Mouse (Mus musculus) MEL (cell line): ENCODE data around the gene Ttc17. TPM values are rescaled to one million over a fixed set of nuclear protein-coding genes. Genes with fewer than 3 reads are reported as not detected.

Experiments used
- DNase-seq: peaks from one replicate; pipeline ENCODE4 v3.0.0; 2011; ENCODE audit warnings: low read depth, low spot score
- H3K27ac ChIP-seq: 2 replicates; pipeline ENCODE4 v1.5.1; 2012; ENCODE audit warnings: low read depth, mild to moderate bottlenecking, control low read depth, low read length, moderate library complexity; ENCODE audit not compliant: control insufficient read depth
- H3K27me3 ChIP-seq, 2 experiments: fragments of 150-350 bp in 1 of 2; sonication (generic) in 1 of 2; 2 replicates each; pipeline ENCODE4 v1.6.1; 2012; ENCODE audit warnings: low read length in 2 of 2, mild to moderate bottlenecking in 2 of 2, improper control_type of control experiment in 1 of 2, moderate library complexity in 1 of 2; ENCODE audit not compliant: insufficient read depth in 2 of 2, control insufficient read depth in 1 of 2
- H3K36me3 ChIP-seq, 2 experiments: 2 replicates each; pipeline ENCODE4 v1.6.1; 2012 to 2014; ENCODE audit warnings: low read length in 2 of 2, improper control_type of control experiment in 1 of 2, inconsistent platforms in 1 of 2, mild to moderate bottlenecking in 1 of 2; ENCODE audit not compliant: insufficient read depth in 2 of 2, control insufficient read depth in 1 of 2
- H3K4me1 ChIP-seq, 2 experiments: fragments of 150-350 bp in 1 of 2; sonication (generic) in 1 of 2; 2 replicates each; pipeline ENCODE4 v1.6.1; 2012; ENCODE audit warnings: low read length in 2 of 2, improper control_type of control experiment in 1 of 2, mild to moderate bottlenecking in 1 of 2; ENCODE audit not compliant: insufficient read depth in 2 of 2, control insufficient read depth in 1 of 2
- H3K4me3 ChIP-seq, 2 experiments: fragments of 150-350 bp in 1 of 2; sonication (generic) in 1 of 2; 2 replicates each; pipeline ENCODE4 v1.5.1; 2012; ENCODE audit warnings: low read depth in 2 of 2, low read length in 2 of 2, mild to moderate bottlenecking in 2 of 2, moderate library complexity in 2 of 2, control low read depth in 1 of 2, improper control_type of control experiment in 1 of 2; ENCODE audit not compliant: control insufficient read depth in 1 of 2, insufficient read depth in 1 of 2
- H3K79me2 ChIP-seq: 2 replicates; pipeline ENCODE4 v1.6.1; 2012; ENCODE audit warnings: mild to moderate bottlenecking, low read length, moderate library complexity; ENCODE audit not compliant: control insufficient read depth, poor library complexity, insufficient read depth
- H3K9ac ChIP-seq: 2 replicates; pipeline ENCODE4 v1.6.1; 2012; ENCODE audit warnings: low read depth, mild to moderate bottlenecking, control low read depth, low read length, moderate library complexity; ENCODE audit not compliant: control insufficient read depth, poor library complexity, severe bottlenecking
- H3K9me3 ChIP-seq: fragments of 150-350 bp; sonication (generic); replicated peaks from 2 replicates; pipeline ENCODE4 v1.6.1; 2012; ENCODE audit warnings: mild to moderate bottlenecking, low read length, improper control_type of control experiment, moderate library complexity; ENCODE audit not compliant: insufficient read depth
- E2F4 ChIP-seq: IDR thresholded peaks from 2 replicates; pipeline ENCODE4 v1.6.1; 2011; ENCODE audit warnings: low read depth, low read length, improper control_type of control experiment, borderline replicate concordance
- MAFK ChIP-seq: IDR thresholded peaks from 2 replicates; pipeline ENCODE4 v1.6.1; 2011; ENCODE audit warnings: low read depth, mild to moderate bottlenecking, low read length, improper control_type of control experiment, borderline replicate concordance
- POLR2A ChIP-seq, 2 experiments: IDR thresholded peaks; 2 replicates each; pipeline ENCODE4 v1.6.1; 2011 to 2012; ENCODE audit warnings: low read length in 2 of 2, mild to moderate bottlenecking in 2 of 2, control low read depth in 1 of 2, improper control_type of control experiment in 1 of 2, low read depth in 1 of 2, moderate library complexity in 1 of 2; ENCODE audit not compliant: control insufficient read depth in 1 of 2, insufficient read depth in 1 of 2, poor library complexity in 1 of 2
- SMC3 ChIP-seq: IDR thresholded peaks from 2 replicates; pipeline ENCODE4 v1.6.1; 2011; ENCODE audit warnings: low read depth, low read length, improper control_type of control experiment
- USF2 ChIP-seq, 2 experiments: IDR thresholded peaks; 2 replicates each; pipeline ENCODE4 v1.6.1; 2011 to 2012; ENCODE audit warnings: improper control_type of control experiment in 2 of 2, low read length in 2 of 2, borderline replicate concordance in 1 of 2, inconsistent platforms in 1 of 2, low read depth in 1 of 2, mild to moderate bottlenecking in 1 of 2; ENCODE audit not compliant: insufficient read depth in 1 of 2
- ZKSCAN1 ChIP-seq: IDR thresholded peaks from 2 replicates; pipeline ENCODE4 v1.6.1; 2012; ENCODE audit warnings: low read depth, mild to moderate bottlenecking, inconsistent platforms, low read length, improper control_type of control experiment, moderate library complexity
- ZNF384 ChIP-seq: IDR thresholded peaks from 2 replicates; pipeline ENCODE4 v1.6.1; 2012; ENCODE audit warnings: low read depth, mild to moderate bottlenecking, inconsistent platforms, low read length, improper control_type of control experiment
- polyA plus RNA-seq, 2 experiments: library from polyadenylated mRNA; stranded (reverse) in 1 of 2; unstranded in 1 of 2; fragments of >175 nt in 1 of 2; fragments of >200 nt in 1 of 2; gene quantifications; 2 replicates each; pipeline versions ENCODE4 v1.2.1 to v1.2.4; 2012; ENCODE audit warnings: low replicate concordance in 2 of 2, low read depth in 1 of 2; ENCODE audit not compliant: insufficient read length in 2 of 2, insufficient read depth in 1 of 2, missing spikeins in 1 of 2
- total RNA-seq: library from RNA; depleted of rRNA; stranded (reverse); fragments of 300-350 nt; gene quantifications from 2 replicates; pipeline ENCODE4 v1.2.3, GENCODE M21; 2012

Ttc17 gene
- total and polyA plus RNA-seq, 3 experiments: 7.0 to 10.2 TPM; not detected in 1

- no peaks in the 10 kb centered on the region for H3K27me3 ChIP-seq
- TF ChIP-seq MAFK: no peak
- no peak for TF ChIP-seq SMC3
- no peak for TF ChIP-seq E2F4
- TF ChIP-seq USF2 (IDR thresholded peaks at IDR 0.05; ENCODE audit: borderline replicate concordance in 1 of 2, insufficient read depth in 1 of 2, low read depth in 1 of 2, low read length in 2 of 2): no peak
- no peak overlapping the region for H3K9ac ChIP-seq
- no peaks in the 10 kb centered on the region for H3K9me3 ChIP-seq
- DNase-seq: no peak
- H3K4me1 ChIP-seq: no peaks in the 10 kb centered on the region
- no peak overlapping the region for H3K4me3 ChIP-seq
- H3K79me2 ChIP-seq: no peaks in the 10 kb centered on the region
- no peaks in the 10 kb centered on the region; a peak in 1 of 4 replicates for H3K36me3 ChIP-seq
- no peak overlapping the region for H3K27ac ChIP-seq
Measured at GRCm38 (mm10) chr2:94344624-94345023, 61.9 kb downstream of the Ttc17 start.

DNA sequence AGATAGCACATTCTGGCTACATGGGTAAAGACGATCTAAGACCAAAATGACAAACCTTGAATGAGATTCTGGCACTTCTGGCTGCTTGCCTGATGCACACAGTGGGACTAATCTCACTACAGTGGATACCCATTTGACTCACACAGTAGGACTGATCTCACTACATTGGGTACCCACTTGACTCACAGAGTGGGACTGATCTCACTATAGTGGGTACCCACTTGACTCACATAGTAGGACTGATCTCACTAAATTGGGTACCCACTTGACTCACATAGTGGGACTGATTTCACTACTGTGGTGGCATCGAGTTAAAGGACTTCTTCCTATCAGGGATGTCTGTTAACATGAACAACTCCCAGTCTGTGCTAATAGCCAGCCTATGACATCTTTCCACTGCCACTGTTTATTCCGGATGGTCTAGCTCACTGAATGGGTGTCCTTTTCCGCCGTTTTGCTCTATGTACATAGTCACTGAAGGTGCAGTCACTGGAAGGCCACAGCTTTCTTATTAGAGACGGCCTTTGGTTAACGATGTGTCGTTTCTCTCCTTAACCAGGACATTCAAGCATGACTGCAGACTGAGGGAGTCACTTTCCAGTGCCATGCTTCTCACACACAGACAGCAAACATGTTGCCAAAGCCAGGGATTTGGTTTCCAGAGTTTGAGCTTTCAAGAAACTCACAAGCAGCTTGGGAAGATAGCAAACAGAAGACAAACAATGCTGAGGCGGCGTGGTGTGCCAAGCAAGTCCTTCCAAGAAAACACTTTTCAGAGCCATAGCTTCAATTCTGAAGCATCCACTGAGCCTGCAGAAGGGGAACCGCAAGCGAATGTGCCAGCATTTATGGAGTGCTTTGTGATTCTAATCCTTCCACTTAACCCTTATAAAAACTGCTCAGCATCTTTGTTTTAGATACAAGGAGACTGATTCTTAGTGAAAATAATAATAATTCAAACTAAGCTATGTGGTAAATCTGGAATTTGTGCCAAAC, 62.9 kb downstream of the Ttc17 start:
- no peak overlapping the region for H3K9ac ChIP-seq
- no peaks in the 10 kb centered on the region for H3K9me3 ChIP-seq
- DNase-seq: no peak
- no peak overlapping the region for H3K4me3 ChIP-seq
- TF ChIP-seq ZNF384: no peak
- peak; percentile 90 for TF ChIP-seq ZKSCAN1
- H3K4me1 ChIP-seq: no peaks in the 10 kb centered on the region
- no peaks in the 10 kb centered on the region for H3K27me3 ChIP-seq
- H3K36me3 ChIP-seq: no peaks in the 10 kb centered on the region; a peak in 1 of 4 replicates
- H3K79me2 ChIP-seq: no peaks in the 10 kb centered on the region
- no peak overlapping the region for H3K27ac ChIP-seq

DNA sequence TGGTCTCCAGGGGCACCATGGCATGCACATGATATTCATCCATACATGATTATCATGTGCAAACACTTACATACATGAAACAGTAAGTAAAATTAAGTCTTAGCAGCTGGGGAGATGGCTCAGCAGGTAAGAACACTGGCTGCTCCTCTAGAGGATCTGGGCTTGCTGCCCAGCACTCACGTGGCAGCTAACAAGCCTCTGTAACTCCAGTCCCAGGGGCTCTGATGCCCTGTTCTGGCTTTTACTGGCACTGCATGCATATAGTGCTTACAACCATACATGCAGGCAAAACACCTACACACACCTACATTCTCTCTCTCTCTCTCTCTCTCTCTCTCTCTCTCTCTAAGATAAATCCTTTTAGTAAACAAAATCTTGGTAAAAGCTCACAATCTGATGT, 65.7 kb downstream of the Ttc17 start:
- H3K4me3 ChIP-seq: no peak overlapping the region
- no peak overlapping the region for H3K27ac ChIP-seq
- H3K79me2 ChIP-seq: no peaks in the 10 kb centered on the region
- DNase-seq: no peak
- no peaks in the 10 kb centered on the region for H3K27me3 ChIP-seq
- H3K9ac ChIP-seq: no peak overlapping the region
- TF ChIP-seq POLR2A (IDR thresholded peaks at IDR 0.05; ENCODE audit: control insufficient read depth in 1 of 2, insufficient read depth in 1 of 2, low read depth in 1 of 2, low read length in 2 of 2, poor library complexity in 1 of 2): no peak
- 0 out of 4 replicates have a peak, but pooled peaks cover 0 to 2% of the 10 kb centered on the region in 2 experiments for H3K36me3 ChIP-seq
- no peaks in the 10 kb centered on the region for H3K4me1 ChIP-seq
- H3K9me3 ChIP-seq: no peaks in the 10 kb centered on the region
